Mouse (Mus musculus) spleen, postnatal 10 days (tissue): ENCODE results near the gene Naxe.
A peak's percentile ranks its signal among the peaks of the same experiment; 100 is the strongest.

Source experiments
- DNase-seq, 2 experiments: peaks; one replicate each; pipeline ENCODE4 v3.0.0; 2021 to 2022; ENCODE audit warnings: low spot score in 2 of 2

The Naxe gene

GRCm38 (mm10) chr3:88057902-88058696, at the start of gene Naxe:
Gene Naxe (minus strand): TSS chr3:88058495.
- peak; percentile 82 to 85 for DNase-seq

GRCm38 (mm10) chr3:88106126-88106525, 47.8 kb upstream of the Naxe start:
- no peak for DNase-seq

GRCm38 (mm10) chr3:88102611-88103010, 44.3 kb upstream of the Naxe start:
- DNase-seq = no peak

GRCm38 (mm10) chr3:88102196-88102595, 43.9 kb upstream of the Naxe start:
- no peak for DNase-seq

- no peak for DNase-seq
Measured at GRCm38 (mm10) chr3:88101736-88102135, 43.4 kb upstream of the Naxe start.

GRCm38 (mm10) chr3:88100251-88100650, 42.0 kb upstream of the Naxe start:
- no peak for DNase-seq

GRCm38 (mm10) chr3:88097666-88098065, 39.4 kb upstream of the Naxe start:
- DNase-seq = no peak

GRCm38 (mm10) chr3:88094126-88094525, 35.8 kb upstream of the Naxe start:
- no peak for DNase-seq

GRCm38 (mm10) chr3:88090616-88091015, 32.3 kb upstream of the Naxe start:
- no peak for DNase-seq

- DNase-seq = no peak
Measured at GRCm38 (mm10) chr3:88090106-88090505, 31.8 kb upstream of the Naxe start.

GRCm38 (mm10) chr3:88087688-88088087, 29.4 kb upstream of the Naxe start:
- peak in 1 of 2 experiments; percentile 52 for DNase-seq

- DNase-seq = no peak
Measured at GRCm38 (mm10) chr3:88085459-88085858, 27.2 kb upstream of the Naxe start.

GRCm38 (mm10) chr3:88084001-88084400, 25.7 kb upstream of the Naxe start:
- no peak for DNase-seq

- DNase-seq = peak in 1 of 2 experiments; percentile 48
Measured at GRCm38 (mm10) chr3:88082663-88083062, 24.4 kb upstream of the Naxe start.

- DNase-seq = peak in 1 of 2 experiments; percentile 30
Measured at GRCm38 (mm10) chr3:88082224-88082618, 23.9 kb upstream of the Naxe start.

- peak; percentile 71 to 90 for DNase-seq
Measured at GRCm38 (mm10) chr3:88081345-88082223, 23.3 kb upstream of the Naxe start, which contains the start of gene Iqgap3. Gene Iqgap3 (plus strand): TSS chr3:88081971.

- no peak for DNase-seq
Measured at GRCm38 (mm10) chr3:88078204-88078603, 19.9 kb upstream of the Naxe start, which contains the start of gene Ttc24. Gene Ttc24 (minus strand): TSS chr3:88078304.

GRCm38 (mm10) chr3:88077441-88077840, 19.1 kb upstream of the Naxe start:
- no peak for DNase-seq

GRCm38 (mm10) chr3:88074766-88075165, 16.5 kb upstream of the Naxe start:
- no peak for DNase-seq

GRCm38 (mm10) chr3:88074351-88074750, 16.1 kb upstream of the Naxe start:
- DNase-seq = no peak

- DNase-seq = no peak
Measured at GRCm38 (mm10) chr3:88073631-88074030, 15.3 kb upstream of the Naxe start.

GRCm38 (mm10) chr3:88071783-88072182, 13.5 kb upstream of the Naxe start:
- peak; percentile 79 to 85 for DNase-seq
